Mouse (Mus musculus) adrenal gland, adult (tissue): ENCODE data around the gene Grk6.
A peak's percentile ranks its signal among the peaks of the same experiment; 100 is the strongest.

Experiments used
- DNase-seq, 2 experiments: peaks; one replicate each; pipeline ENCODE4 v3.0.0; 2022 to 2023; ENCODE audit warnings: low spot score in 1 of 2; ENCODE audit not compliant: inconsistent age in 2 of 2

Gene Grk6

DNA sequence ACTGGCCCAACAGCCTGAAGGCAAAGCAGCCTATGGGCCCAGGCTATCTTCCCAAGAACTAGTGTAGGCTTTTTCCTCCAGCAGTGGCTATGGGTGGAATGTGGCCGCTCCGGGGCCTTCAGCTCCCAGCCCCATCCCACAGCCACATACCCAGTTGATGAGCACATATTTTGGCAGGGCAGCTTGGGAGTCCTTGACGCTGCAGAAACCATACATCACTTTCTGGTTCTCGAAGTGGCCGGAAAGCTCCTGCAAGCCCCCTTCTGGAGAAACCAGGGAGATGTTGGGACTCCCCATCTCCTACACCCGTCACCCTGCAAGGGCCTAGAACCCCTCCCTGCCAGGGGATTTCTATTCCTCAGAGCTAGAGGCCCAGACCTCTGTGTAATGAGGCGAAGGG is 37.7 kb downstream of the Grk6 start:
- peak; percentile 75 to 85 for DNase-seq

- no peak for DNase-seq
Measured at GRCm38 (mm10) chr13:55483071-55483470, 38.2 kb downstream of the Grk6 start.

DNA sequence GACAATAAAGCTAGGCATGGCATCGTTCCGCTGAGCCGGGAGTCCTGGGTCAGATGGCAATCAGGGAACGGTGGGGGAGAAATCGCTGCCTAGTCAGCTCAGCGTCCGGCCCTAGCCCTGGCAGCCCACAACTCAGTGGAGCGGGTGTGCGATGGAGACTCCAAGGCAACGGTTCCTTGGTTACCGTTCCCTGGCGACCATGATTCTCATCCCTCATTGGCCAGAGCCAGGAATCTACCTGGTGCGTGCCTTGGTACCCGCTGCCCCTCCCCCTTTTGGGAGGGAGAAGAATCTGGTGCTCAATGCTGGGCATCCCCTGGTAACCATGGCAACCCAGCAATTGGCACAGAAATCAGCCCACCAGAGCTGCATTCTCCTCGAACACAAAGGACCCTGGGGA is 38.7 kb downstream of the Grk6 start:
- DNase-seq, result no peak

GRCm38 (mm10) chr13:55484520-55485088 is 39.7 kb downstream of the Grk6 start:
- DNase-seq, result no peak

GRCm38 (mm10) chr13:55486029-55486794 is 41.3 kb downstream of the Grk6 start:
- peak in 1 of 2 experiments; percentile 47 for DNase-seq

GRCm38 (mm10) chr13:55486916-55487577 is 42.2 kb downstream of the Grk6 start:
- peak in 1 of 2 experiments; percentile 72 for DNase-seq

DNA sequence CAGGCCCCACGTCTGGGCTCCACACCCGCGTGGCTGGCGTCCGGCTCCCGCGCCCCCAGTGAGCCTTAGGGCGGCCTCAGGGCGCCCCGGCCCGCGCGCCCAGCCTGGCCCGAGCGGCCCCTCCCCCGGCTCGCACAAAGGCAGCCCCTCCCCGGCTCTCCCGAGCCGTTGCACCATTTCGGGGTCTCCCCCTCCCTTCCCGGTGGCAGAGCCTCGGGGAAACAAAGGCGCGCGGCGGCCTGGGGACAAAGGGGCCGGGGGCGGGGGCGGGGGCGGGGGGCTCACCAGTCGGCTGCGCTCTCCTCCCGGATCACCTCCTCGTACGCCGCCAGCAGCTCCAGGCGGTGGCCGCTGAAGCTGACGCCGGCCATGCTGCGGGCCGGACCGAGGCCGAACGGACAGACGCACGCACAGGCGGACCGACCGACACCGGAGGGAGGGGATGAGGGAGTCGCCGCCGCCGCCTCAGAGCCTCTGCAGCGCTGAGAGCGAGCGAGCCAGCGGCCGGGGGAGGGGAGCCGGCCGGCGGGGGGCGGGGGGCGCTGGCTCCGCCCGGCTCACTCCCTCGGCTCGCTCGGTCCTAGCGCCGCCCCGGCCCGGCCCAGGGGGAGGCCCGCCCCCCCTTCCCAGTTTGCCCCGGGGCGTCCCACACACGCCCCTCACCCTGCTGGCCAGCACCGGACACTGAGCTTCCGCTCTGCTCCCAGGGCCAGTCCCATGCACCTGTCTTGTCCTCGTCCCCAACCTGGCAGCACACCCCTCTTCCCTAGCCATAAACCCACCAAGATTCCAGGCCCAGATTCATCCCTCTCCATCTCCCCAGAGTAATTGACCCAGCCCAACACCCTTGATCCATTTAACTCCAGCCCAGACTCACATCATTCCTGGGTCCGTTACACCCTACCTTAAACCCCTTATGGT is 43.0 kb downstream of the Grk6 start, which contains the start of gene Dbn1:
TSS of gene Dbn1 (minus strand) at position 534 of the 921 bp plus-strand sequence.
- peak; percentile 51 to 73 for DNase-seq

- DNase-seq, result no peak
Measured at GRCm38 (mm10) chr13:55494257-55494656, 49.4 kb downstream of the Grk6 start.

DNA sequence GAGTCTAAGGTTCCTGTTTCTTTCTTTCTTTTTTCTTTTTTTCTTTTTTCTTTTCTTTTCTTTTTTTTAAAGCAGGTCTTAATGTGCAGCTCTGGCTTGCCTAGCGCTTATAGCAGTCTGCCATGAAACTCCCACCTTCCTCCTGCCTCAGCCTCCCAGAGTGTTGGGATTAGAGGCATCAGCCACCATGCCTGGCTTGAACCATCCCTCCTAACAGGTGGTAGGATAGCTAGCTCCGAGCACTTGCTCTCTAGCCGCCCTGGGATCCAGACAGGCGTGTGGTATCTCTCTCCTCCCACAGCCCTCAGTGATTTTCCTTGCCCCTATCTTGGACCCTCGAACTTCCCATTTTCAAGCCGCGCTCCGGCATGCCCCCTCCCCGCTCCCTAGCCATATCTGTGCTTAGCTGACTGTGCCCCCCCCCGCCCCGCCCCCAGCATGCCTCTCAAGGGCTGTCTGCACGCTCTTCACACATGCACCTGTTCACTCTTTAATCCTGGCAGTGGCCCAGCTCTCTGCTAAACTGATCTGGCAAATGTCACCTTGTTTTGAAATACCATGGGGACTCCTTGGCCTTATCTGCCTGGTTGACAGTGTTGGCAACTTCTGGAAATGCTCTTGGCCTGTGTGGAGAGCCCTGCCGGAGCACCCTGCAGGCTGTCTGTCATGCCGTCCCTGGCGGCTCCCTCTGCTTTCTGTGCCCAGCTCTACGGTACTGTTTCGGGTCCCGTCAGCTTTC is 50.2 kb downstream of the Grk6 start:
- DNase-seq, result peak in 1 of 2 experiments; percentile 80

GRCm38 (mm10) chr13:55495702-55496101 is 50.8 kb downstream of the Grk6 start:
- DNase-seq, result no peak

DNA sequence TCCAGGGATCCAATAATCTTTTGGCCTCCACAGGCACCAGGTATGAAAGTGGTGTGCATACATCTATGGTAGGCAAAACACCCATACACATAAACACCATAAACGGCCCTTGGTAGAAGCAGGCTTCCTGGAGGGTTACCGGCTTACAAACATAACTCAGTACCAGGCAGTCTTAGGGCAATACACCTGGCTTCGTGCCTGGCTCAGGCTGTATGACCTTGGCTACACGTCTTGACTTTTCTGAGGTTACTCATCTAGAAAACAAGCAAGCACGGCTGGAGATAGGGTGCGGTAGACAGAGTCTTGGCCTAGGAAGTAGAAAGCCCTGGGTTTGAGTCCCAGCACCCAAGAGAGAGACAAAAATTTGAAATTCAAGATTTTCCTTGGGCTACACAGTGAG is 51.8 kb downstream of the Grk6 start:
- DNase-seq, result peak in 1 of 2 experiments; percentile 70

DNA sequence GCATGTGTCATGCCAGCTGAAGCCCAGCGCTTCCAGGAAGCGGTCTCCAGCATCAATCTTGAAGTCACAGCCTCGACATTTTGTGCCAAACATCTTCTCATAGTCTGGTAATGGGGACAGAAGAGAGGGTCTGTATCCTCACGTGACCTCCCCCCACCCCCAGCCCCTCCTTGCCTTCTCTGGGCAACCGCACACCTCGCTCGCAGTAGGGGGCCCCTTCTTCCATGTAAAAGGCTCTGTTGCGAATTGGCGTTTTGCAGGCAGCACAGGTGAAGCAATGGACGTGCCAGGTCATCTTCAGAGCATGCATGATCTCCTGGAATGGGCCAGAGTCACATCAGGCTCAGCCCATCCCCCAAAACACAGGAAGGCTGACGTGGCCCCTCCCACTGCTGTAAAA is 54.0 kb downstream of the Grk6 start:
- DNase-seq, result no peak

DNA sequence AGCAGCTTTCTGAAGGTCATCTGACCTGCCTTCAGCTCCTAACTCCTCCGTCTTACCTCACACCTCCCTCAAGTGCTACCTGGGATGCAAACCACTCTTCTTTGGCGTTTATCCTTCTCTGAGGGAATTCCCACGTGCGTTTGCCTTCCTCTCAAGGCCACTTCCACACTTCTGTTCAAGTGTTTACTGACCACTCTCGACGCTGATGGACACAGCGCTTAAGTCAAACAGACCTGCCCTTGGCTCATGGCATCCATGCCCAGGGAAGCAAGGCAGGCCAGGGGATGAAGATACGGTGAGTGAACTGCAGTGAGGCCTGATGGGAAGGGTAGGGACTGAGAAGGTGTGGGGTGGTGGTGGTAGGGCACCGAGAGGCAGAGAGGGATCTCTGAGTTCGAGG is 55.7 kb downstream of the Grk6 start:
- DNase-seq, result no peak

GRCm38 (mm10) chr13:55502405-55502804 is 57.5 kb downstream of the Grk6 start:
- DNase-seq, result no peak

DNA sequence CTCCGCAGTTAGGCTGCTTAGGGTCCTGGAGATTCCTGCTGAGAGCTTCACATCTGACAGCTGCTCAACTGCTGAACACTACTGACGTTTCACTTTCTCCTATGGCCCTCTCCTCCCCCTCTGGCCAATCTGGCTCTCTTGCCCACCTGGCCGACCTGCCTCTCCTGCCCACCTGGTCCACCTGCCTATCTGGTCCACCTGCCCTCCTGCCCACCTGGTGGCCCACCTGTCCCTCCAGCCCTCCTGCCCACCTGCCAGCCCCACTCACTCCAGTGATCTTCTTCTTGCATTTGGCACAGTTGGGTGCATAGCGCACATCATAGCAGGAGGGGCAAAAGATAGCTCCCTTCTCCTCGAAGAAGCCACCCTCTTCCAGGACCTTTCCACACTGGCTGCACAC is 59.5 kb downstream of the Grk6 start:
- no peak for DNase-seq

DNA sequence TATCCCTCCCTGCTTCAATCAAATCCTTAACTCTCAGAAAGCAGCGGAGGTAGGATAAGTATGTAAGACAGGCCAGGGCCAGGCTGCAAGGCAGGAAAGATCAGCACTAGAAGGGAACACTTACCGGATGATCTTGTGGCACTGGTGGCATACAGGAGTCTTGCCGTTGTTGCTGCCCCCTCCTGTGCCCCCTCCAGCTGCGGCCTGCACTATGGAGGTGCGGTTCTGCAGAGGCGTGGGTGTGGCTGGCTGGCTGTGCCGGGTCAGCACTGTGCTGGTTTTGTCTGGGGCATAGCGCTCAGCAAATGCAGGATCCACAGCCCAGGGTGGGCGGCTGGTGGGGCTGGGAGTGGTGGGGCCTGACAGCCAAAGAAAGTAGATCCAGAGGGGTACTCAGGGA is 60.9 kb downstream of the Grk6 start:
- DNase-seq, result no peak

DNA sequence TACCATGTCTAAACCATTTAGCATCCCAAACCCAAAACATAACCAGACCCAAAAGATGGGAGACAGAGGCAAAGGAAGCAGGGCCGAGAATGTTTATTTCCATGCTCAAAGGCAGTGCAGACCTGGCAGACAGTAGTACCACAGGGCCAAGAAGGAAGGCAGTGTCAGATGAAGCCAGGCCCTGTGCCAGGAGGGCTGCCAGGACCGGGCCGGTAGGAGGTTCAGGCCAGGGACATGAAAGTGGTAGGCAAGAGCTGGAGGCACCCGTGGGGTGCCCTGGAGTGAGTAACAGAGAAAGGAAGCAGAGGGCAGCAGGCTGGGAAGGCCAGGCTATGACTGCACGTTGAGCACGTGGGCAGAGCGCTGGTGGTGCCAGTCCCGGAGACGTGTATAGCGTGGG is 61.8 kb downstream of the Grk6 start:
- DNase-seq, result peak in 1 of 2 experiments; percentile 54

GRCm38 (mm10) chr13:55507877-55508276 is 63.0 kb downstream of the Grk6 start:
- no peak for DNase-seq

DNA sequence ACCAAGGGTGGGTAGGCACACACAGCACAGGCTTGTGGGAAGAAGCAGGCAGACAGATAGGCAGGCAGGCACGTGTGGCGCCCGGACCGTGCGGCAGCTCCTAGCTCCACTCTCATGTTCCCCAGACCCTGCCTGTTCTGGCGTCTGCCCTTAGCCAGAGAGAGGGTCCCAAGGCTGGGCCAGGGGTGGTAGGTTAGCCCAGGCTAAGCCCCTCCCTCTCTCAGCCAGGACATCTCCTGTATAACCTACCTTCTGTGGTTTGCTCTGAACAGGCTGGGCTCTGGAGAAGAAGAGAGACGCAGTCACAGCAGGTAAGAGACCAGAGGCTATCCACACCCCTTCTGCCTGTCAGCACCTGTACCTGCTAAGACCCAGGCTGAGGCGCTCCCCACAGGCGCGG is 63.7 kb downstream of the Grk6 start:
- no peak for DNase-seq

- DNase-seq, result no peak
Measured at GRCm38 (mm10) chr13:55510332-55510667, 65.4 kb downstream of the Grk6 start.
